Mouse (Mus musculus) liver, embryonic 15.5 days (tissue): ENCODE measurements around the gene Olfr569. TPM values are rescaled to one million over a fixed set of nuclear protein-coding genes. Genes with fewer than 3 reads are reported as not detected.

ENCODE experiments used
- polyA plus RNA-seq: library from polyadenylated mRNA; unstranded; fragments of >200 nt; fragmentation: Nextera tagmentation; extraction: Ambion mirVana; gene quantifications from 2 replicates; pipeline ENCODE4 v1.2.1, GENCODE M21; 2015

Olfr569 gene
- polyA plus RNA-seq, 1 experiment from 2014 or later: not detected

Other genes with a start within 250 kb of the Olfr569 start
- not detected in 2 replicates for gene Olfr555, start 232.1 kb downstream of the Olfr569 start, polyA plus RNA-seq
- gene Olfr556, start 226.0 kb downstream of the Olfr569 start, polyA plus RNA-seq: not detected in 2 replicates
- 1.5 TPM in 2 replicates for gene Trim68, start 203.6 kb downstream of the Olfr569 start, polyA plus RNA-seq
- not detected in 2 replicates for gene Olfr557, start 195.0 kb downstream of the Olfr569 start, polyA plus RNA-seq
- gene Olfr558, start 188.7 kb downstream of the Olfr569 start, polyA plus RNA-seq: not detected in 2 replicates
- gene Olfr33, start 171.8 kb downstream of the Olfr569 start, polyA plus RNA-seq: not detected in 2 replicates
- gene Olfr559, start 163.4 kb downstream of the Olfr569 start, polyA plus RNA-seq: not detected in 2 replicates
- gene Olfr560, start 131.5 kb downstream of the Olfr569 start, polyA plus RNA-seq: not detected in 2 replicates
- not detected in 2 replicates for gene Olfr78, start 131.4 kb downstream of the Olfr569 start, polyA plus RNA-seq
- gene Olfr561, start 119.7 kb downstream of the Olfr569 start, polyA plus RNA-seq: not detected in 2 replicates
- not detected in 2 replicates for gene Olfr564, start 87.4 kb downstream of the Olfr569 start, polyA plus RNA-seq
- gene Olfr566, start 32.1 kb downstream of the Olfr569 start, polyA plus RNA-seq: not detected in 2 replicates
- gene Olfr568, start 13.8 kb downstream of the Olfr569 start, polyA plus RNA-seq: not detected in 2 replicates
- not detected in 2 replicates for gene Olfr570, start 3.7 kb upstream of the Olfr569 start, polyA plus RNA-seq
- not detected in 2 replicates for gene Olfr571, start 26.7 kb upstream of the Olfr569 start, polyA plus RNA-seq
- gene Olfr572, start 33.5 kb upstream of the Olfr569 start, polyA plus RNA-seq: not detected in 2 replicates
- gene Olfr573-ps1, start 51.7 kb upstream of the Olfr569 start, polyA plus RNA-seq: not detected in 2 replicates
- gene Olfr574, start 57.6 kb upstream of the Olfr569 start, polyA plus RNA-seq: not detected in 2 replicates
- not detected in 2 replicates for gene Olfr575, start 67.9 kb upstream of the Olfr569 start, polyA plus RNA-seq
- not detected in 2 replicates for gene Olfr576, start 71.8 kb upstream of the Olfr569 start, polyA plus RNA-seq
- gene Olfr577, start 85.1 kb upstream of the Olfr569 start, polyA plus RNA-seq: not detected in 2 replicates
- gene Olfr578, start 98.4 kb upstream of the Olfr569 start, polyA plus RNA-seq: not detected in 2 replicates
- not detected in 2 replicates for gene Olfr582, start 147.1 kb upstream of the Olfr569 start, polyA plus RNA-seq
- not detected in 2 replicates for gene Olfr583, start 160.4 kb upstream of the Olfr569 start, polyA plus RNA-seq
- not detected in 2 replicates for gene Olfr584, start 191.0 kb upstream of the Olfr569 start, polyA plus RNA-seq
- not detected in 2 replicates for gene Olfr585, start 206.8 kb upstream of the Olfr569 start, polyA plus RNA-seq
- not detected in 2 replicates for gene Olfr586, start 234.8 kb upstream of the Olfr569 start, polyA plus RNA-seq
- gene Olfr588-ps1, start 250.0 kb upstream of the Olfr569 start, polyA plus RNA-seq: not detected in 2 replicates